Mouse (Mus musculus) C2C12 (cell line): ENCODE results near the gene Calcoco1. TPM values are rescaled to one million over a fixed set of nuclear protein-coding genes. Genes with fewer than 3 reads are reported as not detected.
A peak's percentile ranks its signal among the peaks of the same experiment; 100 is the strongest.

Experiments used
- H3K27me3 ChIP-seq: one replicate; pipeline ENCODE4 v1.6.1; 2011; ENCODE audit not compliant: control insufficient read depth, insufficient read depth, insufficient read length
- H3K36me3 ChIP-seq: one replicate; pipeline ENCODE4 v1.6.1; 2011; ENCODE audit not compliant: control insufficient read depth, insufficient read depth
- H3K4me3 ChIP-seq: one replicate; pipeline ENCODE4 v1.5.1; 2011; ENCODE audit warnings: mild to moderate bottlenecking, control low read depth; ENCODE audit not compliant: poor library complexity, insufficient read depth, severe bottlenecking
- H3K79me2 ChIP-seq: one replicate; pipeline ENCODE4 v1.6.1; 2011; ENCODE audit not compliant: control insufficient read depth, insufficient read depth
- H3K79me3 ChIP-seq: one replicate; pipeline ENCODE4 v1.6.1; 2011; ENCODE audit warnings: low read depth, control low read depth
- H3ac ChIP-seq: one replicate; pipeline ENCODE3; 2011; ENCODE audit warnings: low read depth; ENCODE audit not compliant: control insufficient read depth, insufficient read length
- CEBPB ChIP-seq: IDR thresholded peaks from one replicate; pipeline ENCODE4 v1.6.1; 2011; ENCODE audit warnings: low read depth, mild to moderate bottlenecking, control low read depth, moderate library complexity
- CTCF ChIP-seq: IDR thresholded peaks from one replicate; pipeline ENCODE4 v1.5.1; 2011; ENCODE audit not compliant: control insufficient read depth, insufficient read depth, insufficient read length
- FOSL1 ChIP-seq: IDR thresholded peaks from one replicate; pipeline ENCODE4 v1.8.0; 2011; ENCODE audit warnings: mild to moderate bottlenecking, low read length; ENCODE audit not compliant: poor library complexity, insufficient read depth, severe bottlenecking
- MAX ChIP-seq: IDR thresholded peaks from one replicate; pipeline ENCODE4 v1.6.1; 2011; ENCODE audit warnings: mild to moderate bottlenecking, control low read depth
- MYOD1 ChIP-seq: IDR thresholded peaks from one replicate; pipeline ENCODE4 v1.6.1; 2011; ENCODE audit warnings: low read depth; ENCODE audit not compliant: control insufficient read depth, insufficient read length
- MYOG ChIP-seq: IDR thresholded peaks from one replicate; pipeline ENCODE4 v1.6.1; 2011; ENCODE audit not compliant: control insufficient read depth, insufficient read length; ENCODE audit errors: extremely low read depth
- USF1 ChIP-seq: IDR thresholded peaks from one replicate; pipeline ENCODE4 v1.6.1; 2011; ENCODE audit warnings: low read depth, mild to moderate bottlenecking, control low read depth, moderate library complexity
- polyA plus RNA-seq: library from polyadenylated mRNA; unstranded; fragments of >200 nt; fragmentation: generic; extraction: Trizol; gene quantifications from one replicate; pipeline ENCODE4 v1.2.1, GENCODE M21; 2012; ENCODE audit warnings: missing spikeins

The Calcoco1 gene
- polyA plus RNA-seq, 1 experiment: 25.7 TPM

DNA sequence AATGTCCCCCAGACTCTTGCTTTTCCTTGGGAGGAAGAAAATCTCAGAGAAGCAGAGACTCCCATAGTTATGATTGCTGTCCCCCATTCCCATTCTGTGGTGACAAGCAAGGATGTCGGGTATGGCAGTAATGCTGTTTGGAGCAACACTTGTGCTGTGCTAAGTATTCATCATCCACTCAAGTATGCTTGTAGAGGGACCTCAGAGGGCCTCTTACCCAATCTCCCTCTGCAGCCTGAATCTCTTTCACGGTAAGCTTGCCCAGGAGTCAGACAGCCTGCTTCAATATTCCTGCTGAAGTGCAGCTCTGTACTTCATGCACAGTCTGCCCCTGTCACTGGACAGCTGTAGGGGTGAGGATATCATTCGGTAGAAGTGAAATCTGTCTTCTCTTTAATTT, 25.1 kb downstream of the Calcoco1 start:
- H3K27me3 ChIP-seq: peaks cover 41% of the 10 kb centered on the region

DNA sequence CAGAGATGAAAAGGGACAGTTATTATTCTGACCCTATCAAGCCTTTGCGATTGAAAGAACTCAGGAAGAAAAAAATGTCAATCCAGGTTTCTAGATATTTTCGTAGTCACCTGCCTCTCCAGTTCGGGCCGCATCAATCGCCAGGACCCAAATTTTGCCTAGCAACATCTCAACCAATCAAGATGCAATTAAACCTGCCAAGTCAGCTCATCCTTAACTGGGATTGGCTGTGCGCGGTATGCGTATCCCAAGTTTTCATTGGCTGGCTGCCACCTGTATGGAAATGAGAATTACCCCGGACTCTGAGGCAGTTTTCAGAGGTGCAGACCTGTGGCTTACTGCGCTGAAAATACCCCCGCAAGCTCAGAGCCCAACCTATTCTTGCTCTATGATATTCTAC, 28.4 kb downstream of the Calcoco1 start:
- TF ChIP-seq CTCF: no peak
- no peak for TF ChIP-seq USF1
- TF ChIP-seq MYOG: no peak
- no peak for TF ChIP-seq FOSL1
- no peak for TF ChIP-seq MYOD1
- no peak for TF ChIP-seq MAX
- TF ChIP-seq CEBPB: no peak
- Histone ChIP-seq H3K4me3 (no peak overlapping the region), H3K79me2 (no peaks in the 10 kb centered on the region), H3K36me3 (no peaks in the 10 kb centered on the region), H3K27me3 (peaks cover 42% of the 10 kb centered on the region), H3ac (no peak overlapping the region), H3K79me3 (no peaks in the 10 kb centered on the region)

More for the DNA sequence above, 25.1 kb downstream of the Calcoco1 start:
- Histone ChIP-seq H3ac (no peak overlapping the region), H3K79me3 (no peaks in the 10 kb centered on the region), H3K79me2 (no peaks in the 10 kb centered on the region), H3K4me3 (no peak overlapping the region), H3K36me3 (no peaks in the 10 kb centered on the region)
- TF ChIP-seq MYOD1 (no peak), CTCF (no peak), MYOG (no peak), CEBPB (no peak), MAX (no peak), USF1 (no peak), FOSL1 (no peak)

DNA sequence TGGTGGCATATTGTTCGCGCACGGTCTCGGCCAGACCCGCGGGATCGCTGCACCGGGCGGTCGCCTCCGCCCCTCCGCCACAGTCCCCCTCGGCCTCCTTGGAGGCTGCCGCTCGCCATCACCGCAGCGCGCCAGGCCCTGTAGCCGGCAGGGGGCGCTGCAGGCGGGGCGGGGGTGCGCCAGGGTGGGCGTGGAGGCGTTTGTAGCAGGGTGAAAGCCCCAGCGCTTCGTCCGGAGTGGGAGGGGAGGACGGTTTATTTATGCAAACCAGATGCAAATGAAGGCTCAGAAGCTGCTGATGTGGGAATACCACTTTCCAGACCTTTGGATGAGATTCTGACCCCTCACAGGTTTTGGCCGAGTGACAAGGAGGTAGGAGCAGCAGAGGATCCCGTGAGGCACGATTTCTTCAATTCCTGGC, 29.0 kb downstream of the Calcoco1 start:
- Histone ChIP-seq H3K4me3 (peak overlapping the region; percentile 14), H3K27me3 (peaks cover 42% of the 10 kb centered on the region), H3ac (peak overlapping the region; percentile 8), H3K79me3 (no peaks in the 10 kb centered on the region), H3K36me3 (no peaks in the 10 kb centered on the region), H3K79me2 (no peaks in the 10 kb centered on the region)
- TF ChIP-seq CEBPB: no peak
- TF ChIP-seq CTCF: peak; percentile 98

DNA sequence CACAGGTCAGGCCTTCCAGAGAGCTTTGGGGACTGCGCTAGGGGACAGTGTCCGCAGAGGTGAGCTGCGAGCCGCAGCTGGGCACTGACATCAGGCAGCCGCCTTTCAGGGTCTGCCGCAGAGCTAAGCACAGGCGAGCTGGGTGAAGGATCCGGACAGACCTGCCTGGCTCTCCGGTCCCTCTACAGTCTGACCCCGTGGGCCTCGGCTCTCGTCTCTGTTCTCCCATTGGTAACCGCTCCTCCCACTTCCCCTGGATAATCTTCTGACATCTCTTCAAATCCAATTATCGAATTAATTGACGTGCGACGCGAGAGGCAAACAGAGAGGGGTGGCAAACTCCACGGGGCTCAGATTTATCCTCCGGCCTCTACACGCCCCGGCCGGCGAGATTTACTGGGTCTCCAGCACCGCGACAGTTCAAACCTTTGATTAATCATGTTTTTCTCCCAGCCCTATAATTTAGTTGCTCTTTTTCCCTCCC, 29.6 kb downstream of the Calcoco1 start:
- Histone ChIP-seq H3K36me3 (no peaks in the 10 kb centered on the region), H3ac (no peak overlapping the region), H3K4me3 (peak overlapping the region; percentile 14), H3K79me2 (no peaks in the 10 kb centered on the region), H3K27me3 (peaks cover 43% of the 10 kb centered on the region), H3K79me3 (no peaks in the 10 kb centered on the region)
- no peak for TF ChIP-seq CTCF
- TF ChIP-seq MYOG: no peak
- TF ChIP-seq CEBPB: no peak
- TF ChIP-seq MAX: no peak
- no peak for TF ChIP-seq USF1
- TF ChIP-seq MYOD1: no peak
- no peak for TF ChIP-seq FOSL1

DNA sequence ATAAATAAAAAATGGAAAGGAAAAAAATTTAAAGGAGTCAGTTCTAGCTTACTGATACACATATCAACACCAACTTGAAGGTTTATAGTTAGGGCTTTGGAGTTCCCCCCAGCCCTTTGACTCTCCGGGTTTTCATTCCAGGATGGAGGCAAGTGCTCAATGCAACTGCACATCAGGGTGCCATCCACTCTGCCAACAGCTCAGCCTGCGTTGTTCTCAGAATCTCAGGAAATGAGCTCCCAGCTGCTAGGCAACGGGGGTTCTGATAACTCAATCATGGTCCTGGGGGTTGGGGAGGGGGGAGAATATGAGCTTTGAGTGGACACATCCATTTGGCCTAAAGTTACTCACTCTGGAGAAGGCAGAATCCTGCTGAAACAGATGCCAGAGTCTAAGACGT, 36.2 kb downstream of the Calcoco1 start:
- TF ChIP-seq FOSL1: no peak
- TF ChIP-seq MYOD1: no peak
- no peak for TF ChIP-seq USF1
- H3K79me2 ChIP-seq: no peaks in the 10 kb centered on the region

DNA sequence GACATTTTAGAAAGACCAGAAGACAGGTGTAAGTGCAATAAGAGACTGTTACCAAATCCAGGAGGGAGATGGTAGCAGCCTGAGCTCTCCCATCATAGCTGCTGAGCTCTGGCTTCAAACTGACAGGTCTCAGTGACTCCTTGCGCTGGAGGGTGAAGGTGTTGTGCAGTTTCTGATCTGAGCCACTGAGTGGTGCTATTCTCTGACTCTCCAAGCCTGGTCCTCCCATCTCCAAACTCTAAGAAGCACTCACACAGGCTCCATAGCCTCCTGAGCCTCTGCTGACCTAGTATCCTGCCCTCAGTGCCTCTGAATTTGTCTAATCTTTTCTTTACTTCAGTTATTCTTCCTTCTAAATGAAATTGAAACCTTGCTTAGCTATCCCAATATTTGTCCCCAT, 38.3 kb downstream of the Calcoco1 start:
- Histone ChIP-seq H3K36me3 (no peaks in the 10 kb centered on the region), H3K4me3 (no peak overlapping the region), H3ac (no peak overlapping the region), H3K79me2 (no peaks in the 10 kb centered on the region), H3K27me3 (peaks cover 13% of the 10 kb centered on the region), H3K79me3 (no peaks in the 10 kb centered on the region)
- TF ChIP-seq USF1 (no peak), FOSL1 (no peak), CEBPB (no peak), MYOG (no peak), CTCF (peak; percentile 49), MYOD1 (no peak), MAX (no peak)

More for the DNA sequence above, 36.2 kb downstream of the Calcoco1 start:
- no peak overlapping the region for H3ac ChIP-seq
- H3K36me3 ChIP-seq: no peaks in the 10 kb centered on the region
- H3K4me3 ChIP-seq: no peak overlapping the region
- H3K27me3 ChIP-seq: peaks cover 13% of the 10 kb centered on the region
- no peaks in the 10 kb centered on the region for H3K79me3 ChIP-seq
